Mouse (Mus musculus): ENCODE results near the gene Crlf1. TPM values are rescaled to one million over a fixed set of nuclear protein-coding genes. Genes with fewer than 3 reads are reported as not detected.

The Crlf1 gene
- polyA plus RNA-seq, 1 experiment from 2014 or later = 103 TPM

DNA sequence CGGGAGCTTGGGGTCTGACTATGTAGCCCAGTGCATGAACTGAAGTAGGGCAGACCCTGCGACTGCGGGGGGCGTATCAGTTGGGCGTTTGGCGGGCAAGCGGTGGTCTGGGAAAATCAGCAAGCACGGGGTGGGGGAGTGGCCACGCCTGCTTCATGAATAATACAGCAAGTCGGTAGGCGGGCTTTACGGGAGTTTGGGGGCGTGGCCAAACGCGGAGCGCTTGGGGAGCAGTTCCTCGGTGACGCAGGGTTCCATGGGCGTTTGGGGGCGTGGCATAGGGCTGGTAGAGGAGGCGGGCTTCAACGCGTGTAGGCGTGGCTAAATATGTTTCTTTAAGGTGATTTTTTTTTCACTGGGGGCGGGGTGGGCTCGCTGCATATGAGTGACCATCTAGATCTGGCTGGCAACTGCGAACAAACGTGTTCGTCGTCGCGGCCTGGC is 45.7 kb downstream of the Crlf1 start:
- peaks cover 40% of the 10 kb centered on the region for H3K36me3 ChIP-seq (replicated peaks)
- peaks cover 31% of the 10 kb centered on the region for H3K4me1 ChIP-seq
- DNase-seq (ENCODE audit: low spot score) = peak; percentile 100
- under 1% methylated on average over 32 of the region's 32 CpGs for WGBS
- no peaks in the 10 kb centered on the region for H3K27me3 ChIP-seq (replicated peaks; ENCODE audit: low read depth, poor library complexity, severe bottlenecking)
- no peaks in the 10 kb centered on the region for H3K9me3 ChIP-seq
- H3K27ac ChIP-seq (replicated peaks) = peak overlapping the region; percentile 91
- peak overlapping the region; percentile 88 for H3K4me3 ChIP-seq

DNA sequence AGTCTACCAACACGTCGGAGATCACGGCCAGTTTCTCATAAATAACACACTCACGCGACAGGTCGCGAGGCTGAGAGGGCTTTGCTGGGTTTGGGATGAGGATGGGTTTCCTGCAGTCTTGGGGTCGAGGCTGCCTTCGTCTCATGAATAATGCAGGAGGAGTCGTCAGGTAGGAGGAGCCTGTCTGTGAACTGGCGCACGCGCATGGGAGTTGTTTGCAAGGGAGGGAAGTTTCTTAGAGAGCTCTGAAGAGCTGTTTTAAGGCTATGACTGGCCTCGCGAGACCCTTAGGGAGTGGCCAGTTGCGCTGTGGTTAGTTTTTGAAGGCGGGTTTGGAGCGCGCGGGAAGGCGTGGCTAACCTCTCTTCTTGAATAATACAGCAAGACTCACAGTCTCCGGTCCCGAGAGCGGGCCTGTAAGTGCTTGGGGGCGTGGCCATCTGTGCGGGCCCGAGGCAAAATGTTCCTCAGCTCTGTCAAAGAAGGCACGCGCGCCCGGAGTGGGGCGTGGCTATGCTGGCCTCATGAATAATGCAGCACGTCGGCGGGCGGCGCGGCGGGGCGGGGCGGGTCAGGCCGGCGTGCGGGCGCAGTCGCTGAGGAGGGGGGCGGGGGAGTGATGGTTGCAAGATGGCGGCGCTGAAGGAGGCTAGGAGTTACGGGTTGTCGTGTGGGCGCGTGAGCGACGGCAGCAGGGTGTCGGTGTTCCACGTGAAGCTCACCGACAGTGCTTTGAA is 46.3 kb downstream of the Crlf1 start, which contains the start of gene Ell:
TSS of gene Ell (plus strand) at position 381 of the 737 bp plus-strand sequence.
- WGBS = under 1% methylated on average over 58 of the region's 58 CpGs

DNA sequence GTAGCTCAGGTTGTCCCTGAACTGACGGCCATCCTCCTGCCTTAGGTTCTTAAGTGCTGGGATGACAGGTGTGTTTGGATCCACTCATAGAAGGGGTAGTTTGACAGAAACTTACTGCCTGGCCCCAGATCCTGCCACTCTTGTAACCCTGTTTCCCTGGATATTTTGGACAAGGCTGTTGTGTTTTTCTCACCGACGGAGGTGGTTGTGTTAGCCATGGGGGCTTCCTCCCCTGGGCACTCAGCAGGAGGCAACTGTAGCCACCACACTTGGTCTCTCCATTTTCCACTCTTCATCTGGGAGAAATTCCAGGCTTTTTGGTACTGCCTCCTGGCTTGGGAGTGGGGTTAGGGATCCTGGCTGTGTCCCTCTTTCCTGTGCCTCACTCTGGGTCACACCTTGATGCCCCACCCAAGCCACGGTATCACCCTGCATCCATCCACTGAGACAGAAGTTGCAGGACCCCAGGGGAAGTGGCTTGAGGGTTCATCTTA is 47.1 kb downstream of the Crlf1 start:
- peaks cover 31% of the 10 kb centered on the region for H3K4me1 ChIP-seq
- H3K4me3 ChIP-seq = peak overlapping the region; percentile 88
- DNase-seq (ENCODE audit: low spot score) = no peak
- no peaks in the 10 kb centered on the region for H3K27me3 ChIP-seq (replicated peaks; ENCODE audit: low read depth, poor library complexity, severe bottlenecking)
- peaks cover 29% of the 10 kb centered on the region for H3K36me3 ChIP-seq (replicated peaks)
- H3K9me3 ChIP-seq = no peaks in the 10 kb centered on the region
- 16% methylated on average over 4 of the region's 4 CpGs for WGBS
- peak overlapping the region; percentile 91 for H3K27ac ChIP-seq (replicated peaks)

More for the DNA sequence above, 46.3 kb downstream of the Crlf1 start, which contains the start of gene Ell:
- no peaks in the 10 kb centered on the region for H3K9me3 ChIP-seq
- peaks cover 34% of the 10 kb centered on the region for H3K36me3 ChIP-seq (replicated peaks)
- peaks cover 31% of the 10 kb centered on the region for H3K4me1 ChIP-seq
- H3K27me3 ChIP-seq (replicated peaks; ENCODE audit: low read depth, poor library complexity, severe bottlenecking) = no peaks in the 10 kb centered on the region
- H3K4me3 ChIP-seq = peak within 1 kb of the TSS; percentile 88
- H3K27ac ChIP-seq (replicated peaks) = peak within 1 kb of the TSS; percentile 91
- DNase-seq (ENCODE audit: low spot score) = peak; percentile 100

DNA sequence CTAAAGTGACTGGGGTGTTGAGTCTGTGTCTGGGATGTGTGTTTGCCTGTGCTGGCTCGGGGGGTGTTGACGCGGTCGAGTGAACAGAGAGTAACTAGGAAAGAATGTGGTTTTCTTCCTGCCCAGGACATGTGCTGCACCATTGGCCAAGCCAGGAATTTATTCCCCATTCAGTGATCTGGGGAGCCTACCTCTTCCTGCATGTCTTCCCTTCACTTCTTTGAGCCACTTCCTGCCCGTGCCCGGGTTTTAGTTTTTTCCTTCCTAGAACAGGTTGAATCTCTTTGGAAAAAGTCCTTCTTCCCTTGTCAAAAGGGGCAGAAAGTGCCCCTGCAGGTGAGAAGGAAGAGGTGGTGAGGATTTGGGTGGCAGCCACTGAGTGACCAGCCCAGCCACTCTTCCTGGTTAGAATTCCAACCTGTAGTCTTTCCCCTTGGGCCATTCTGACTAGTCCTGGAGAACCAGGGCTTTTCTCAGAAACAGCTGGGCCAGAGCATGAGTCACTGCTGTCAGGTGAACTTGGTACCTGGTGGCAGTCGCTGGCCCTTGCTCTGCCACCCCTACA is 47.6 kb downstream of the Crlf1 start:
- peak overlapping the region; percentile 91 for H3K27ac ChIP-seq (replicated peaks)
- 59% methylated on average over 7 of the region's 7 CpGs for WGBS

DNA sequence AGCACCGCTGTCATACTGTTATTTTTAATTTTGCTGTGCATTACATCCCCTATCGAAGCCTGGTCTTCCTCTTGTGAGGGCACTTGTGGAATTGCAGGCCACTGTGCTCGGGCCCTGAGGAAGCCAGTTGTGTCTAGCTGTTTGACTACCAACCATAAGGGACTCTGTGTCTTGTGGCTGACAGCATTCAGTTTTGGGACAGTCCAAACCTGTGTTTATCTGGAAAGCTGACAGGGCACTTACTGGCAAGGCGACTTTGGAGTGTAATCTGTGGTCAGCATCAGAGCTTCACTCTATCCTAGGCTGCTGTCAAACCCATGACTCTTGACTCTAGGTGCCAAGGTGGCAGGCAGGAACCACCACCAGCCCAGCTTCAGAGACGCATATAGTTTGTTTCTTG is 48.1 kb downstream of the Crlf1 start:
- no peaks in the 10 kb centered on the region for H3K27me3 ChIP-seq (replicated peaks; ENCODE audit: low read depth, poor library complexity, severe bottlenecking)
- no peak for DNase-seq (ENCODE audit: low spot score)
- WGBS = 85% methylated on average over 5 of the region's 5 CpGs
- H3K36me3 ChIP-seq (replicated peaks) = peaks cover 19% of the 10 kb centered on the region
- no peak overlapping the region for H3K27ac ChIP-seq (replicated peaks)
- peak overlapping the region; percentile 88 for H3K4me3 ChIP-seq
- peaks cover 31% of the 10 kb centered on the region for H3K4me1 ChIP-seq
- no peaks in the 10 kb centered on the region for H3K9me3 ChIP-seq

More for the DNA sequence above, 47.6 kb downstream of the Crlf1 start:
- no peak for DNase-seq (ENCODE audit: low spot score)
- no peaks in the 10 kb centered on the region for H3K27me3 ChIP-seq (replicated peaks; ENCODE audit: low read depth, poor library complexity, severe bottlenecking)
- H3K36me3 ChIP-seq (replicated peaks) = peaks cover 24% of the 10 kb centered on the region
- H3K4me3 ChIP-seq = peak overlapping the region; percentile 88
- no peaks in the 10 kb centered on the region for H3K9me3 ChIP-seq
- H3K4me1 ChIP-seq = peaks cover 31% of the 10 kb centered on the region

DNA sequence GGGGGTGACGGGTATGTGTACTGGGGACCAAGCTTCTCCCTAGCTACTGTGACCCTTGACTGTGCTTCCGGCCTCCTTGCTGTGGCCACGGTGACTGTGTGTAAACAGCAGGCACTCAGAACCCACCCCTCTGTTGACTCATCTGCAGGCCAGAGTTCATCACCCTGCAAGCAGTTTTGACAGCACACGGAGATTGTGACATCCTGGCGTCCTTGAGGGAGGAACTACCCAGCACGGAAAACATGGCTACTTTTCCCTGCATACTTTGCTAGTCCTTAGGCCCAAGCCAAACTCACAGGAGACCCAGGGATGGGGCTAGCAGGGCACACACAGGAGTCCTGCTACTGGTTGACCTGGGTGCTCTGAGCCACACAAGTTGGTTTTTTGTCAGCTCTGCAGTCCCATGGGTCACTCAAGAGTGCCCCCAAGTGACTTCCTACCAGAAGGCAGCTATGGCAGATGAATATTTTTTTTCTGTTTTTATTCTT is 51.3 kb downstream of the Crlf1 start:
- peaks cover 23% of the 10 kb centered on the region for H3K4me1 ChIP-seq
- H3K4me3 ChIP-seq = no peak overlapping the region
- H3K27ac ChIP-seq (replicated peaks) = no peak overlapping the region

DNA sequence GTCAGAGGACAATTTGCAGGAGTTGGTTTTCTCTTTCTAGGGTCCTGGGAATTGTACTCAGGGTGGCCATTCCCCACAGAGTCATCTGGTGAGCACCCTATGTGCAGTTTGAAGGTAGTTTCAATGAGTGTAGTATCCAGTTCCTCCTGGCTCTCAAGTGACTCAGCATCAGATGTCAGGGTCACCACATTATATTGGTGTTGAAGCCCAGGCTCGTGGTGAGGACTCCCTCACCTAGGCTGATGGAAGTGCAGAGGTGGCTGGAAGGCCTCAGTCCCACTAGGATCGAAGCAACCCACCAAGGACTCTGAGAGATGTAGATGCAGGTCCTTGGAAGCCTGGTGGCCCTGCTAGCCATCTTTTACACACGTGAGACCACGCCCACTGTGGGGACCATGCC is 53.5 kb downstream of the Crlf1 start:
- peaks cover 3% of the 10 kb centered on the region; the same call in 1 of the 2 replicates for H3K36me3 ChIP-seq (replicated peaks)
- 86% methylated on average over 4 of the region's 4 CpGs for WGBS
- no peak overlapping the region for H3K27ac ChIP-seq (replicated peaks)
- H3K9me3 ChIP-seq = no peaks in the 10 kb centered on the region
- H3K4me3 ChIP-seq = no peak overlapping the region
- DNase-seq (ENCODE audit: low spot score) = no peak
- peaks cover 10% of the 10 kb centered on the region for H3K4me1 ChIP-seq
- no peaks in the 10 kb centered on the region for H3K27me3 ChIP-seq (replicated peaks; ENCODE audit: low read depth, poor library complexity, severe bottlenecking)

More for the DNA sequence above, 51.3 kb downstream of the Crlf1 start:
- peaks cover 3% of the 10 kb centered on the region; the same call in 1 of the 2 replicates for H3K36me3 ChIP-seq (replicated peaks)
- 65% methylated on average over 6 of the region's 6 CpGs for WGBS
- H3K27me3 ChIP-seq (replicated peaks; ENCODE audit: low read depth, poor library complexity, severe bottlenecking) = no peaks in the 10 kb centered on the region
- H3K9me3 ChIP-seq = no peaks in the 10 kb centered on the region
- DNase-seq (ENCODE audit: low spot score) = no peak

DNA sequence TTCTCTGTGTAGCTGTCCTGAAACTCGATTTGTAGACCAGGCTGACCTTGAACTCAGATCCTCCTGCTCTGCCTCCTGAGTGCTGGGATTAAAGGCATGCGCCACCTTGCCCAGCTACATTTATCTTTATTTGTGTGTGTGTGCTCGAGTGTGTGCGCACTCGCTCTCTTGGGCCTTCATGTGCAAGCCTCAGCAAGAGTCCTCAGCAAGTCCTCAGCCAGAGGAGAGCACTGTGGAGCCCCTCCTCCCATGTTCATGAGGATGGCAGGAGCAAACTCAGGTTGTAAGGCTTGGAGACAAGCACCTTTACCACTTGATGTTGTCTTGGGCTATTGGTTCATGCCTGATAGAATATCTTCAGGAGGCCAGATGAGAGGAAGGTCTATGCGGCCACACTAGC is 54.8 kb downstream of the Crlf1 start:
- no peak for DNase-seq (ENCODE audit: low spot score)
- Histone ChIP-seq H3K27me3 (replicated peaks; ENCODE audit: low read depth, poor library complexity, severe bottlenecking) (no peaks in the 10 kb centered on the region), H3K27ac (replicated peaks) (no peak overlapping the region), H3K9me3 (no peaks in the 10 kb centered on the region), H3K36me3 (replicated peaks) (peaks cover 3% of the 10 kb centered on the region; the same call in 1 of the 2 replicates), H3K4me3 (no peak overlapping the region), H3K4me1 (peaks cover 18% of the 10 kb centered on the region)
- WGBS = 92% methylated on average over 6 of the region's 6 CpGs

DNA sequence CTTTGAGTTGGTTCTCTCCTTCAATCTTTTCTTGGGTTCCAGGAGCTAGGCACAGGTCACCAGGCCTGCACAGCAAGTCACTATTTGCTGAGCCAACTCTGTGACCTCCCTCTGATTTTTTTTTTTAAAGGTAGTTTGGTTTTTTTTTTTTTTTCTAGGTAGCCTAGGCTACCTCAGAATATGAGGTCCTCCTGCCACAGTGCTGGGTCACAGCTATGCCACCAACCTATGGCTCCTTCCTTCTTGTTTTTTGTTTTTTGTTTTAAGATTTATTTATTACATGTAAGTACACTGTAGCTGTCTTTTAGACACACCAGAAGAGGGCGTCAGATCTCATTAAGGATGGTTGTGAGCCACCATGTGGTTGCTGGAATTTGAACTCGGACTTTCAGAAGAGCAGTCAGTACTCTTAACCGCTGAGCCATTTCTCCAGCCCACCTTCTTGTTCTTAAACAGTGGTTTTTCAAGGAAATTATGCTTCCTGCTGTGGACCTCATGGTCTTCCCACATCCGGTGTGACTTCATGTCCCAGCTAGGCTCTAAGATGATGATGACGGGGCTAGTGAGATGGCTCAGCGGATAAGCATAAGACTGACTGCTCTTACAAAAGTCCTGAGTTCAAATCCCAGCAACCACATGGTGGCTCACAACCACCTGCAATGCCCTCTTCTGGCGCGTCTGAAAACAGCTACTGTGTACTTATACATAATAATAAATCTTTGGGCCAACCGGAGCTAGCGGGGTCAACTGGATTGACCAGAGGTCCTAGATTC is 56.6 kb downstream of the Crlf1 start:
- no peaks in the 10 kb centered on the region for H3K9me3 ChIP-seq
- WGBS = 92% methylated on average over 10 of the region's 10 CpGs
- peaks cover 3% of the 10 kb centered on the region; the same call in 1 of the 2 replicates for H3K36me3 ChIP-seq (replicated peaks)
- DNase-seq (ENCODE audit: low spot score) = no peak
- H3K27me3 ChIP-seq (replicated peaks; ENCODE audit: low read depth, poor library complexity, severe bottlenecking) = no peaks in the 10 kb centered on the region
- H3K4me3 ChIP-seq = no peak overlapping the region
- H3K4me1 ChIP-seq = peaks cover 12% of the 10 kb centered on the region; the same call in 1 of the 2 replicates
- H3K27ac ChIP-seq (replicated peaks) = no peak overlapping the region

DNA sequence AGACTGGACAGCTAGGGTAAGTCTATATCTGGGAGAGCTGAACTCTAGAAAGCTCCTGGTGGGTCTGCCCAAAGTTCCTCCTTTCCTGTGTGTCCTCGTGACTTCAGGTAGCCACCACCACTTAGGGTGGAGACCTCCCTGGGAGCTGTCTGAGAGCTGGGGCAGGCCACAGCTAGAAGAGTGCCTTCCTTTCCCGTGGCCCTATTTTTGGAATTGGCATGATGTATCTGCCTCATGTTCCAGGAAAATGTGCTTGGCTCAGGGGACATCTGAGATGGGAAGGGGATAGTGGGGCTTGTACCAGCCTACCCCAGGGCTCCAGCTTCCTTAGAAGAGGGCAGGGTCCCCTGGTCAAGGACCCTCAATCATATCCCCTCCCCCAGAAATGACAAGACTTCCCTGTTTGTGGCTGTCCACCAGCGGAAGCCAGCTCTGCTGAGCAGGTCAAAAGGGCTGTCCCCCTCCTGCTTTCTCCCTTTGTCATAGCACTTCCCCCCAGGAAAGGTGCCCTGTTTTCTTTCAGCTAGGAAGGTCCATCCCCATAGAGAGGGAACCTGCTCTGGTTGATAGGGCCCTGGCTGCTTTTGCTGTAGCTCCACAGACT is 58.7 kb downstream of the Crlf1 start:
- H3K4me3 ChIP-seq = no peak overlapping the region
- peaks cover 17% of the 10 kb centered on the region; the same call in 1 of the 2 replicates for H3K4me1 ChIP-seq
- H3K9me3 ChIP-seq = no peaks in the 10 kb centered on the region
- no peaks in the 10 kb centered on the region for H3K27me3 ChIP-seq (replicated peaks; ENCODE audit: low read depth, poor library complexity, severe bottlenecking)
- H3K36me3 ChIP-seq (replicated peaks) = peaks cover 5% of the 10 kb centered on the region
- H3K27ac ChIP-seq (replicated peaks) = no peak overlapping the region
- no peak for DNase-seq (ENCODE audit: low spot score)
- WGBS = 63% methylated on average over 3 of the region's 3 CpGs

DNA sequence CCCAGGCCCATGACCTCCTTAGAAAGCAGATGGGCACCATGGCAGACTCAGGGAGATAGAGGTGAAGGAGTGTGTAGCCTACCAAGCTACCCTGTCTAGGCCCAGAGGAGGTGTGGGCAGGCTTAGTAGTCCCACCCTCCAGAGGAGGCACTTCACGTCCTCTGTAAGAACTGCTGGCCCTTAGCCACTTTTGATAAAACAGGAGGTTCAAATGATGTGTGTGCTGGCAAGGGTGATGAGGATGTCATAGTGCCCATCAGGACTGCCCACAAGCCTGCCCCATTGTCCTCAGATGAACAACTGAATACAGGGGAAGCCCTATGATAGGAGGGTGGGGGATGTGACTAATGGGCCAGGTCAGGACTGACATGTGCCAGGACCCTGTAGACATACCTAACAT is 59.9 kb downstream of the Crlf1 start:
- Histone ChIP-seq H3K36me3 (replicated peaks) (peaks cover 5% of the 10 kb centered on the region), H3K4me1 (peaks cover 17% of the 10 kb centered on the region; the same call in 1 of the 2 replicates), H3K9me3 (no peaks in the 10 kb centered on the region), H3K27ac (replicated peaks) (no peak overlapping the region), H3K4me3 (no peak overlapping the region), H3K27me3 (replicated peaks; ENCODE audit: low read depth, poor library complexity, severe bottlenecking) (no peaks in the 10 kb centered on the region)
- 67% methylated on average over 1 of the region's 1 CpGs for WGBS
- no peak for DNase-seq (ENCODE audit: low spot score)

Data from embryonic facial prominence, embryonic 10.5 days (tissue).